Mouse (Mus musculus) kidney, adult 10 weeks (tissue): ENCODE measurements around the gene Chrna1. TPM values are rescaled to one million over a fixed set of nuclear protein-coding genes. Genes with fewer than 3 reads are reported as not detected.

Source experiments
- polyA plus RNA-seq: library from polyadenylated mRNA; stranded (reverse); fragments of 350-450 nt; fragmentation: Illumina TruSeq; extraction: RNeasy Lipid Tissue Mini Kit (QIAGEN cat#74804); gene quantifications from one replicate; pipeline ENCODE4 v1.2.3, GENCODE M21; 2014; ENCODE audit warnings: low read depth, low replicate concordance

The Chrna1 gene
- polyA plus RNA-seq, result not detected

DNA sequence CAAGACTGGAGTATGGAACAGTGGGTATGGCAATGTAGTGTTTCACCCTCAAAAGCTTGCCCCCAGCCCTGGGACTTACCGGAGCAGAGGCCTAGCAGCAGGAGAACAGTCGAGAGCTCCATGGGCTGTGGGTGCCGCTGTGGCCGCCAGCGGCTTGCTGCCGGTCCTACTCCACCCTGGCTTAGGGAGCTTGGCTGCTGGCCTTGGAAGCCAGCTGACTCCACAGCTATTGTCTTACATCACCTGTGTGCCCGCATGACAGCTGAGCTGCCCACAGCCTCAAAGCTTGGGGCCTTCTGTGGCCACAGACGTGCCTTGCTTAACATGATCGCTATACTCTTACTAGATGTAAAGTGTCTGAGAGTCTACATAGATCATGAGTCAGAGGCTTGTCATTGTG, at the start of gene Chrna1:
Gene Chrna1, minus strand, starts transcription at position 173 of the 400 bp plus-strand sequence.

DNA sequence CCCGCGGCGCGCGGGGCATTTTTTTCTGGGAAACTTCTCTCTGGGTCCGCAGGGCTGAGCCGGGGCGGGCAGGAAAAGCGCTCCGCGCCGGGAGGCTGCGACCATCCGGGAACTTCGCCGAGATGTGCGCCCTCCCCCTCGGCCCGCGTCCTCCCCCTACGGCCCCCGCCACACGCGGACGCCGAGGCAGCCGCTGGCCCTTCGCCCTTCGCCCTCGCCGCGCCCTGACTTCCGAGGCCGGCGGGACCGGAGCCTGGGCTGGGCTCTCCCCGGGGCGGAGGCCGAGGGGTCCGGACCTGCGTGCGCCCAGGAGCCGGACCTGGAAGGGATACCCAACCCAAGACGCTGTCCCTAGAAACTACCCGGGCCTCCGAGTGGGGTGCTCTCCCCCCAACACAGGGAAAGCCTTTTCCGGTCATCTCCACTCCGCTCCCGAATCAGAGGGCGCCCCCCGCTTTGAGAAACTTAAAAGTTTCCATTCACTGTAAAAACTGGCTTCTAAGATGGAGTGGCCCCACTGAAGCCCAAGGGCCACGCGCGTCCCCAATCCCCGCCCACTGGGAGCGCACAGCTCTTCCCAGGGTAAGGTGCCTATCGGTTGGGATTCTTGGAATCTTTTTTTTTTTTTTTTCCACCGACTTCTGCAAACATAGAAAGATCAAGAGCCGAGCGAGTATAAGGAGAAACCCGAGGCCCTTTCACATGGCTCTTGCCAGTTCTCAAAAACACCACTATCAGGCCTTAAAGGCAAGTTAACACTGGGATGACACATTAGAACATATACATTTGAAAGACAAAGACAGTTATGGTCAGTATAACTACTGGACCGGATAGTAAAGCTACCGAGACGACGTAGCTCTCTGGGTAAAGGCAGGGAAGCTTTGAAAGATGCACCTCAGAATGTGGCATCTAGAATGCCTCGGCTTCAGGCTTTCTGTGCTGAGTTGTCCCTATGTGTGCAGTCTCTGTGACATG, 50.5 kb downstream of the Chrna1 start, which contains the start of gene Wipf1:
Gene Wipf1, minus strand, starts transcription at position 379 of the 975 bp plus-strand sequence.

Other genes starting within 250 kb of the Chrna1 start
- 18.7 TPM for gene Gpr155, start 193.8 kb downstream of the Chrna1 start, polyA plus RNA-seq
- gene Wipf1, start 50.6 kb downstream of the Chrna1 start, polyA plus RNA-seq, result 14.1 TPM
- gene Chn1, start 195.0 kb upstream of the Chrna1 start, polyA plus RNA-seq, result 16.4 TPM